Mouse (Mus musculus): Measurements from ENCODE around the gene Mrpl50.
A peak's percentile ranks its signal among the peaks of the same experiment; 100 is the strongest.
"Not testable (repeated sequence)": the region's sequence is repeated elsewhere in the genome, so short reads cannot be mapped to it uniquely, and the experiment has no call there.

Mrpl50 gene

GRCm38 (mm10) chr4:49520572-49521340 lies at the start of gene Mrpl50, which contains the start of gene Zfp189:
Gene Mrpl50, minus strand, starts transcription at chr4:49521093.
Gene Zfp189, plus strand, starts transcription at chr4:49521176.
- DNase-seq, result peak; percentile 98

GRCm38 (mm10) chr4:49567613-49568012 lies 46.7 kb upstream of the Mrpl50 start:
- DNase-seq, result peak; percentile 83

- no peak for DNase-seq
These were observed 39.3 kb upstream of the Mrpl50 start for GRCm38 (mm10) chr4:49559915-49560772.

- DNase-seq, result no peak
These were observed 37.3 kb upstream of the Mrpl50 start for GRCm38 (mm10) chr4:49558181-49558580.

GRCm38 (mm10) chr4:49557375-49557774 lies 36.5 kb upstream of the Mrpl50 start:
- DNase-seq, result no peak

GRCm38 (mm10) chr4:49553380-49553779 lies 32.5 kb upstream of the Mrpl50 start:
- no peak for DNase-seq

- DNase-seq, result no peak
These were observed 28.5 kb upstream of the Mrpl50 start, which contains the start of gene Aldob for GRCm38 (mm10) chr4:49549383-49549782. Gene Aldob, minus strand, starts transcription at chr4:49549546.

- no peak for DNase-seq
These were observed 26.8 kb upstream of the Mrpl50 start for GRCm38 (mm10) chr4:49547544-49548219.

- DNase-seq, result no peak
These were observed 26.1 kb upstream of the Mrpl50 start for GRCm38 (mm10) chr4:49546873-49547543.

GRCm38 (mm10) chr4:49546026-49546425 lies 25.1 kb upstream of the Mrpl50 start:
- no peak for DNase-seq

- DNase-seq, result no peak
These were observed 20.1 kb upstream of the Mrpl50 start for GRCm38 (mm10) chr4:49540966-49541365.

- no peak for DNase-seq
These were observed 18.8 kb upstream of the Mrpl50 start for GRCm38 (mm10) chr4:49539665-49540064.

GRCm38 (mm10) chr4:49536671-49537070 lies 15.8 kb upstream of the Mrpl50 start:
- no peak for DNase-seq

- DNase-seq, result no peak
These were observed 14.9 kb upstream of the Mrpl50 start for GRCm38 (mm10) chr4:49535675-49536294.

GRCm38 (mm10) chr4:49535036-49535435 lies 14.1 kb upstream of the Mrpl50 start:
- DNase-seq, result no peak

- DNase-seq, result no peak
These were observed 1.7 kb upstream of the Mrpl50 start for GRCm38 (mm10) chr4:49522576-49522975.

GRCm38 (mm10) chr4:49521346-49521745 lies 453 bp upstream of the Mrpl50 start:
- DNase-seq, result peak; percentile 50

GRCm38 (mm10) chr4:49519476-49519875 lies 1.4 kb downstream of the Mrpl50 start:
- DNase-seq, result peak; percentile 38

GRCm38 (mm10) chr4:49514441-49514840 lies 6.5 kb downstream of the Mrpl50 start:
- DNase-seq, result no peak

GRCm38 (mm10) chr4:49512636-49513035 lies 8.3 kb downstream of the Mrpl50 start:
- DNase-seq, result peak; percentile 43

- DNase-seq, result not testable (repeated sequence)
These were observed 10.6 kb downstream of the Mrpl50 start for GRCm38 (mm10) chr4:49510236-49510835.

GRCm38 (mm10) chr4:49509183-49509582 lies 11.7 kb downstream of the Mrpl50 start:
- DNase-seq, result no peak

Measured in embryo, embryonic 11 days (tissue).